Mouse (Mus musculus): ENCODE data around the gene Tekt5.
A peak's percentile ranks its signal among the peaks of the same experiment; 100 is the strongest.

Gene Tekt5

DNA sequence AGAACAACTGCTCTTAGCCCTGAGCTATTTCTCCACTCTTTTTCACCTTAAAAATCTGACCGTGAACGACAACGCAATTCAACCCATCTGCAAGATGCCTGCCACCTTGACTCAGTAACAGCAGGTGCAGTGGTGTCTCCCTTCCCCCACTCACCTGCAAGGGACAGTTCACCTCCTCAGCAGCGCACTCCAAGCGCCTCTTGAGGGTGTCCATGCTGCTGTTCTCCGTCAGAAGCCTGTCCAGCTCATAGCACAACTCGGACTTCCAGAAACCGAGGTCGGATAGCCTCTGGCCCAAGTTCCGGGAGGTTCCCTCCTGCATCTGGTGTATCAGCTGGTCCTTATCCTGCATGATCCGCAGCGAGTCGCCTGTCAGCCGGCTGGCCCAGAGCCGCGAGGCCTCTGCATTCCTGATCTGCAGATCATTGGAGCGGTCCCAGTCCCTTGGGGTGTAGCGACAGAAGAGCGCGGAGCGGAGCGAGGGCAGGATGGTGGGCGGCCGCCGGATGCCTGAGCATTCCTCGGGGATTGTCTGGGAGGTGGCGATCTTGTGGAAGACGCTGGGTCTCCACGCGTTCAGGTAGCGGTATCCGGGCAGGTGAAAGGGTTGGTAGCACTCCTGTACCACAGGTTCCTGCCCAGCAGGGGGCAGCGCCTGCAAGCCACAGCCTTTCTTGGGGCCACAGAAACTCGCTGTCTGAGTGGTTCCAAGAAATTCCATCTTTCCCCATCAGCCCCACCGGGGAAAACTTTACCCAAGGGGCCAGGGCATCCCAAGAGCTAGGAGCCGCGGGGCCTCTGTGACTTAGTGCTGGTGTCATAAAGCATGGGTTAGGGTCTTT, at the start of gene Tekt5:
Tekt5 (minus strand) TSS at position 792 of the 842 bp plus-strand sequence.
- DNase-seq (ENCODE audit: low spot score in 2 of 2) = no peak

DNA sequence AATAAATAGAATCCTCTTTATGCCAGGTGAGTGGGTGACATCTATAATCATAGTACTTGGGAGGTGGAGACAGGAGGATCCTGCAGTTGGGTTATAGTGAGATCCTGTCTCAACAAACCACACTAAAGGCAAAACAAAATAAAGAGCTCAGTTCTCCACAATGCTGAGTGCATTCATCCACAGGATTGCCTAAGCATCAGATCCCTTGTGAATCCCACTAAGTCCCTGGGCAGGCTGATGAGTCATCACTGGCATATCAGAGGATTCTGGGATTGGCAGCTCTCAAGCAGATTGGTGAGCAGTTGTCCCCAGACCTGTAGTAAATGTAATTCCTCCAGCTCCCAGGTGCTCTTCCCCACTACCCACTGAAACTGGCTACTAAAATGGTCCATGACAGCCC, 48.4 kb upstream of the Tekt5 start:
- DNase-seq (ENCODE audit: low spot score in 2 of 2) = no peak

DNA sequence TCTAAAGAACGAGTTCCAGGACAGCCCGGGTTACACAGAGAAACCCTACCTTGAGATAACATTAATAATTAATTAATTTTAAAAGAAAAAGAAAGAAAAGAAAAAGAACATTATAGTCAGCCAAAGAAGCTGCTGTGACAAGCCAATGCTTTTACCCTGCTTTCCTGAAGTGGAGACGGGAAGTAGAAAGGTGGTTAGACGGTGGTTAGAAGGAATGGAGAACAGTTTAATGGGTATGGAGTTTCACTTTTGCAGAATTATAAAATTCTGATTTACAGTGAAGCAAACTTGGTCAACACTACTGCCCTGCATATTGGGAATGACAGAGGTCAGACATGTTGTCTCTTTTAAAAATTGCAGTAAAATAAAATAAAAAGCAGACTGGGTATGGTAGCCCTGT, 46.5 kb upstream of the Tekt5 start:
- DNase-seq (ENCODE audit: low spot score in 2 of 2) = no peak

DNA sequence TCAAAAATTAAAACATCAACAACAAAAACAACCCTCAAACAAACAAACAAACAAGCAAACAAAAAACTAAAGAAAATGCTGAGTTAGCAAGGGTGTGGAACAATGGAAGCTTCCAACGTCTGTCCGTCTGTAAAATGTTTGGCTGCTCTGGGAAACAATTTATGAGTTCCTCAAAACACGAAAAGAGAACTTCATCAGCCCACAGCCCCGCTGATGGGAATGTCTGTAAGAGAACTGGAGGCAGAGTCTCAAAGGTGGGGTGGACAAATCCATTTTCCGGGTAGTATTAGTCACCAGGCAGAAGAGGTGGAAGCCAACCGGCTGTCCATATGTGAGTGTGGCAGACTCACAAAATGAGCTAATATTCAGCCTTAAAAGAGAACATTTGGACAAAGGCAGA, 46.0 kb upstream of the Tekt5 start:
- DNase-seq (ENCODE audit: low spot score in 2 of 2) = no peak

DNA sequence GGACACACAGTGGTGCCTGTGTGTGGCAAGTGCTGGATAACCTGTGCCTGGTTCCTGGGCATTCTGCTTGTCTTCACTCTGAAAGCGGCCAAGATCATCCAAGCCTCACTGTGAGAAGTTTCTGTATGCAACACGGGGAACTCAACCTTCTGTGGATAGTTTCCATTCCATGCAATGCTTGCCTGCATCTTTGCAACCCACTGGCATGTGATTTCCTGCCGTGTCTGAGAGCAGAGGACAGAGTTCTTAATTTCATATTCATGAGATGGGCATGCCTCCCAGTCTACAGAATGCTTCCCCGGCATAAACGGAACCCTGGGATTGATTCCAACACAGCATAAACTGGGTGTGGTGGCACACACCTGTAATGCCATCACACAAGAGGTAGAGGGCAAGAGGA, 42.8 kb upstream of the Tekt5 start:
- DNase-seq (ENCODE audit: low spot score in 2 of 2) = no peak

DNA sequence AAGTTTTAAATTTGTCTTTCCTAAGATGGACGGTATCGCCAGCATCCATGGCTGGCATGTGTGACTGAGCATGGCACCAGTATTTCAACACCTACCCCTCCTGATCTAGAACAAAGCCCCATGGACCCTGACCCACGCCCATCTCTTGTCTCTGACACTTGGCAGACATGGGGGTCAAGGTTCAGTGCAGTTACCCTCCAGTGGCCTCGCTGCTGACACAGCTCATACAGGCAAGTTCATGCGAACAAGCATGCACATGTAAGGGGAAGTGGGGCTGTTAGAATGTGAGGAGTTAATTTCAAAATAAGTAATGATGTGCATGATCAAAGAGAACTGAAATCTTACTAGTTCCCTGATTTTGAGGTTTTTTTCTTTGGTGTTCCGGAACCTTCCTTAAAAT, 40.9 kb upstream of the Tekt5 start:
- DNase-seq (ENCODE audit: low spot score in 2 of 2) = no peak

DNA sequence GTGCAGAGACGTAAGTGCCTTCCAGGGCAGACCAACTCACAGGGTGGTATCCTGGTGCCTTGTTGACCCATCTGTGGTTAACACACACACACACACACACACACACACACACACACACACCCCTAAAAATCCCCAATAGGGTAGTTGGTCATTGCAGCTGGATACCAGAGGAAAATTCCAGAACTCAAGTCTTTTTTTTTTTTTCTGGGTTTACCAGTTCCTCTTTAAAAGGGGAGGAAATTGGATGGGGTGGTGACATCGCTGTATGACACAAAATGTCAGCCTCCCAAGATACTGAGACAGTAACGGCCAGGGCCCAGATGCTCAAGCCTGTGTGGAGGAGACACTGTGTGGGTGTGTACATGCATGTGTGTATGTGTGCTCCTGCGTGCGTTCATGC, 38.1 kb upstream of the Tekt5 start:
- no peak for DNase-seq (ENCODE audit: low spot score in 2 of 2)

DNA sequence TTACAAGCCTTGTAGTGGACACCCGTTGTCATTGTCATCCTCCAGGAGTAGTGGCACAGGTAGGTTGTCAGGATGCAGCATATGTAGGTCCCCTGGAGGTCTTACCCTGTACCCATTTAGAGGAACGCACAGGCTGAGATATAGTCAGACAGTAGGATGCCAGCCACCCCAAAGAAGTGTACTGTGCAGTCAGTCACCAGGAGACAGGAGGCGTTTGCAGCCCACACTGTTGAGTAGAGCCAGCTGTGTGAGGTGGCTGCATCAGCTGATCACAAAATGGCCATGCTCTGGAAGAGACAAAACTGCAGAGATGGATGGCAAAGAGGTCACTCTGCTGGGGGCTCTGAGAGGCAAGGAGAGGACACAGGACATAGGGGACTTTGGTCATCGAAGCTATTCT, 37.1 kb upstream of the Tekt5 start:
- no peak for DNase-seq (ENCODE audit: low spot score in 2 of 2)

DNA sequence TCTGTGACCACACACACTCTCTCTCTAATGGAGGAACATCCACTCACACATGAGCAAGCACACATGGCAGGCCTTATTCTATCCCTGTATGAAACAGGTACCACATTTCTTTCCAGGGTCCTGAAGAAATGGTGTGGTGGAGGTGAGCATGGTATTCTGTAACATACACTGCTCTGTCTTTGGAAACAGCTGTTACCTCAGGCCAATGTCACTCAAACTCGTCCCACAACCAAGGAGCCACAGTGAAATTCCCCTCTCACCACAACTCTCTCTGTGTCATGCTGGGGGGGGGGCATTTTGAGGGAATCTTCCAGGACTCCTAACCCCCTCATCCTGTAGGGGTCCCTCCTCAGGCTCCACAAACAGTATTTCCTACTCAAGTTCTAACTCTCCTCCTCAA, 36.6 kb upstream of the Tekt5 start:
- DNase-seq (ENCODE audit: low spot score in 2 of 2) = no peak

DNA sequence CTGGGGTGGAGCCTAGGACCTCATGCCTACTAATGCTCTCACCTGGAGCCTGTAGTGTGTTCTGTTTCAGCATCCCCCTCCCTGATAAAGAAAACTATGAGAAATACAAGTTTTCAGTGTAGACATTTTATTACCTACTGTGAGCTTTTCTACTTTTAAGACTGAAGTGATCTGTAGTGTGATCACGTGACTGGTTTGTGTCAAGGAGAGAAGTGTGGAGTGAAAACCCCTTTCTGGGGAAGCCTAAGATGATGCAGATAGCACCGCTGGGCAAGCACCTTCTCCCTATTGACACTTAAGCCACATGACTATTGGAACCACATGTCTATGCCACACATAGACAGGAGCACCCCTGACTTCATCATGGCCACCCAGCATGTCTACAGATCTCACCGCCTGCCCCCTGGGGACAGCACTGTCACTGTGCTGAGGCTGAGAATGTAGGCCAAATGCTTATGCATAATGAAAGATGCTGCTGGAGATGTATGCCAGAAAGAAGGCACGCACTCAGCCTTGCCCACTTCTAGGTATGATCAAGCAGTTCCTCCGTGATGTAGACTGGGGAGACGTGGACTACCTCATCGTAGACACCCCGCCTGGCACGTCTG, 25.3 kb upstream of the Tekt5 start:
- DNase-seq (ENCODE audit: low spot score in 2 of 2) = no peak

DNA sequence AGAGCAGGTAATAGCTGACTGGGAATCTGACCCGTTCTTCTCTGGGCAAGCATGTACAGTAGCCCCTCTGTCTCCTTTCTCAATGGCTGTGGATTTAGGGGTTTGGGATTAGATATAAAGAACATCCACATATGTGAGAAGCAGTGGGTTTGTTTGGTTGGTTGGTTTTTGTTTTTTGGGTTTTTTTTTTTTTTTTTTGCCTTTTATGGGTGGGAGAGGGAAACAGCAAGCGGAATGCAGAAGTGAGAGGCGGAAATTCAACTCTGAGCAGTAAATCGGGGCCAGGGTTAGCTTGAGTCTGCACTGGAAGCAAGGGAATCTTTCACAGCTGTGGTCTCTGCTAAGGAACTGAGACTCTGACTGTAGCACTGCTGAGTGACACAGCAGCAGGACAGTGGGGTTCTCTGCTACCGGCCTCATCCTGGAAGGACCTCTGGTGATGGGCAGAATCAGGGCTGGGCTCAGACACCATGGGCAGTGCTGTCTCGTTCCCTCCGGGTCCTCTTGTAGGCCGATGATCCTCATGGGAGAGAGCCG, 22.5 kb upstream of the Tekt5 start:
- DNase-seq (ENCODE audit: low spot score in 2 of 2) = no peak

DNA sequence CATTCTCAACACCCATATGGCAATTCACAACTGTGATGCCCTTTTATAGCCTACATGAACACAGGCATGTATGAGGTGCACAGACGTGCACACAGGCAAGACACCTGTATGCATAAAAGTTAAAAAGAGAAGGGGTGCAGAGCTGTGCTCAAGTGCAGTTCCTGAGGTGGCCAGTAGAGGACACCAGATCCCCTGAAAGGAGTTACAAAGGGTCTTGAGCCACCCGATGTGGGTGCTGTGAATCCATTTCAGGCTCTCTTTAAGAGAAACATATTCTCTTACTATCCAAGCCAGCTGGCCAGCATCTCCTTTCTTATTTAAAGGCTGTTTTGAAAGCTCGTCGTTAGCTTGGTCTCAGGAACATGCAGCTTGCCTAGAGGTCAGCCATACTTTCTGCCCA, 21.6 kb upstream of the Tekt5 start:
- no peak for DNase-seq (ENCODE audit: low spot score in 2 of 2)

DNA sequence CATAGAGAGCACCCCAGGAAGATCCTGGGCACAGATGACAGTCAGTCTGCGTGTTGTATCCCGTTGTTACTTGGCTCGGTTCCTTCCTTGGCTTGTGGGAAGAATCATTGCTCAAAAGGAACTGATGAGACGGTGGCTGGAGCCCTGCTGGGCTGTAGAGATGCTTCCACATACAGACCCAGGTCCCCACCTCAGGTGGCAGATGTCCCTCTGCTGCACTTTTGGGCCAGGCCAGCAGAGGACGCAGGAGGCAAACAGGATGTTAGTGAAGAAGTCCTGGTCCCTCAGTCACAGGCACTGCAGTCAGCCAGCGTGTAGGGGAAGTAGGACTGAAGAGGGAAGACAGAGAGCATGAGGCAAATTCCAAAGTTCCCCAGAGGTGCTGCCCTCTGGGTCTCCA, 20.7 kb upstream of the Tekt5 start:
- DNase-seq (ENCODE audit: low spot score in 2 of 2) = peak in 1 of 2 experiments; percentile 55

DNA sequence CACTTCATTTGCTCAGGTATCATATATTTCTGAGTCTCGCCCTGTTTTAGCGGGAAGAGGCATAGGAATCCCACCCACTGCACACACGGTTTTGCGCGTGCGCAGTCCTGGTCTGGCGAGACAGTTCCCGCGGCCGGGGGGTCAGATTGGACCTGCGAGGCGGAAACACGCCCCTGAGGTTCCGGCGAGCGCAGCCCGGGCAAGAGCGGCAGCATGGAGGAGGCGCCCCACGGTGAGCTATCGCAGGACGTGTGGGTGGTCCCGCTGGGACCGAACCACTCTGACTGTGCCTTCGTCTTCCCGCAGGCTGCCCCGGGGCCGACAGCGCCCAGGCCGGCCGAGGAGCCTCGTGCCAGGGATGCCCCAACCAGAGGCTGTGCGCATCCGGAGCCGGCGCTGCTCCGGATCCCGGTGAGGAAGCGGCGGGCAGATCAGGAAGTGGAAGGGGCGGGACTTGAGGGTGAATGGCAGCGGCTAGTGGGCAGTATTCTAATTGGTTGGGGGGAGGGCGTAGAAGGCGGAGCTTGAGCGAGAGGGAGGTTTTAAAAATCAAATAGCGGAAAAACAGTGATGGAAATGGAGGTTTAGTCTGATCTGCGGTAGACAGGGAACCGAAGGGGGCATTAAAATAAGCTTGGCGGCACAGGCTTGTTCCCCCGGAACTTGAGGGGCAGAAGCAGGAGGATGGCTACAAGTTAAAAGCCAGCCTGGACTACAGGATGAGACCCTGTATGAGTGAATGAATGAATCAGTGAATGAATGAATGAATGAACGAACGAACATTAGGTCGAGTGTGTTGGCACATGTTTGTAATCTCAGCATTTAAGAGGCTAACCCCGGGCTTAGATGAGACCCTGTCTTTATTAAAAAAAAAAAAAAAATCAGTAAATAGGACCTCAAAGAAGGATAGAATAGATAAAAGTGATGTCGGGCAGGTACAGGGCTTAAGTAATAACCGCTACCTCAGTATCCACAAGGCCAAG, 16.8 kb upstream of the Tekt5 start, which contains the start of gene Nubp1:
Nubp1 (plus strand) TSS at position 185 of the 983 bp plus-strand sequence.
- peak; percentile 81 to 92 for DNase-seq (ENCODE audit: low spot score in 2 of 2)

DNA sequence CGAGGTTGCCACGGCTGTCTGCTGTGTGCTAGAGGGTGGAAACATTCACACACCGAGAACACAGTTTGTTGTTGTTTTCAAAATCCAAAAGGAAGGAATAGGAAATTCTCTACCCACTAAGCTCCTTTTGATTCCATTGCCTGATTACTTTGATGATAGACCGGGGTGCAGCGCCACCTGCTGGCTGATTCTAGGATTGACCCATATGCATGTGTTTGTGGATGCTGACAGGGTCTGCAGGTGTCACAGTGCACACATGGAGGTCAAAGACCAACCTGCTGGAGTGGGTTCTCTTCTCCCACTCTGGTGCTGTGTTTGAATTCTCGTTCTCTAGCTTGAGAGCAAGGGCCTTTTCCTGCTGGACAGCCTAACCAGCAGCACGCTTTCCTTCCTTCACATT, 3.9 kb upstream of the Tekt5 start:
- peak in 1 of 2 experiments; percentile 90 for DNase-seq (ENCODE audit: low spot score in 2 of 2)

DNA sequence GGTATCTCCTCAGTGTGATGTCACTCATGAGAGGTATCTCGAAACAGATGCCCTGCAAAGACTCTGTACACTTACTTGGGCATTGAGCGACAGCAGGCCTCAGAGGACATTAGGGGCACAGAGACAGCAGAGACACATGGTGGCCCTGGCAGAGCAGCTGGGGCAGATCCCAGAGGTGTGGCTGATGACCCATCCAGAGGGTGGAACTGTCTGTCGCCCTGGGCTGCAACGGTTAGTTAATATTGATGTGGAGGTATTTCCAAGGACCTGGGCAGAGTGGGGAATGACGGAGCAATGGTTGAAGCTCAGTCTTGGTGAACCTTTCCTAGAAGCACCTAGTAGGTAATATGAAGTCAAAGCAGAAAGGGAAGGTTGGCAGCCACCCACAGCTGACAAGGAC, 3.5 kb upstream of the Tekt5 start:
- DNase-seq (ENCODE audit: low spot score in 2 of 2) = no peak

DNA sequence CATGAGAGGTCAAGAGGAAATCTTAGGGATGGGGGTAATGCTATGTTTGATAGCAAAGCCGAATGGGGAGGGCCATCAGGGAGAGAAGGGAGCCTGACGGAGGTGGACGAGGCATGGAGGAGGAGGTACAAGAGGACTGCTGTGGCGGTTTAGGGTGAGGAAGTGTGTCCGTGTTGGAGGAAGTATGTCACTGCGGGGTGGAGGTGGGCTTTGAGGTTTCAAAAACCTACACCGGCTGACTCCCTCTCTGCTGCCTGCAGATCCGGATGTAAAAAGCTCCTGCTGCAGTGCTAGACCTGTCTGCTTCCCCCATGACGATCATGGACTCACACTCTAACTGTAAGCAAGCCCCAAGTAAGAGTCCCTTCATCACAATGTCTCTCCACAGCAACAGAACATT, 2.7 kb downstream of the Tekt5 start:
- no peak for DNase-seq (ENCODE audit: low spot score in 2 of 2)

DNA sequence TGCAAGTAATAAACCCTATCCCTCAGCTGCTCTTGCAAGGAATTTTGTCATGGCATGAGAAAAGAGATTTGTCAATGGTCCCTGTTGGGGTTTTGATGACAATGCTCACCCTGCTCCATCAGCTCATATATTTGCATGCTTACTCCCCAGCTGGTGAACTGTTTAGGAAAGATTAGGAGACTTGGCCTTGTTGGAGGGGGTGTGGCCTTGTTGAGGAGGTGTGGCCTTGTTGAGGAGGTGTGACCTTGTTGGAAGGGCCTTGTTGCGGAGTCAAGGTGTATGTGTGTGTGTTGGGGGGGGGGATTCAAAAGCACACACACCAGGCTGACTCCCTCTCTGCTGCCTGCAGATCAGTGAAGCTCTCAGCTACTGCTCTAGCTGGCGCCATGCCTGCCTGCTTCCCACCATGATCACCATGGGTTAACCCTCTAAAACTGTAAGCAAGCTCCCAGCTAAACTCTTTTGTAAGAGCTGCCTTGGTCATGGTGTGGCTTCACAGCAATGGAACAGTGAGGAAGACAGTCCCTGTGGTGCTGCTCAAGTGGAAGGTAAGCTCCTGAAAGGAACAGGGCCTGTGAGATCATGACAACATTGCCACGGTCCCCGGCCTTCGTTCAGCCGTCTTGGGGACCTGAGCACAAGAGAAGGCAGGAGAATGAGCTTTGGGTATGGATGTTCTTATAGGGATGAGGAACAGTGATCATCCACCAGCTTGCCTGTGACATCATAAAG, 6.5 kb downstream of the Tekt5 start:
- DNase-seq (ENCODE audit: low spot score in 2 of 2) = no peak

DNA sequence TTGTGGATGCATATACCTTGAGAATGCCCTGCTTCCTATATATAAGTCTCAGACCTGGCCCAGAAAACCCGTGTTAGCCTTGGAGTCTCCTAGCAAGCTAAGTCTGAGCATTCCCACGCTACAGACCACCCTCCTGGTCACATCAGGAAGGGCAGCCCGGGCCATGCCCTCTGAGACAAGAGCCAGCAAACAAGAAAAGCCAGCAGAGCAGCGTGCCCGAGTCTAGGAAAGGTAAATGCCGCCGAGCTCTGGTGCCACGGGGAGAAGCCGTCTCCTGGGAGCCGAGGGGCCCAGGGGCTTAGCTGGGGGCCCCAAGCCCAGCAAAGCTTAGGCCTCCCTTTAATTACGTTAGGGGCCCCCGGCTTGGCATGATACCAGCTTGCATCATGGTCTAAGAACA, 10.0 kb downstream of the Tekt5 start:
- DNase-seq (ENCODE audit: low spot score in 2 of 2) = no peak

DNA sequence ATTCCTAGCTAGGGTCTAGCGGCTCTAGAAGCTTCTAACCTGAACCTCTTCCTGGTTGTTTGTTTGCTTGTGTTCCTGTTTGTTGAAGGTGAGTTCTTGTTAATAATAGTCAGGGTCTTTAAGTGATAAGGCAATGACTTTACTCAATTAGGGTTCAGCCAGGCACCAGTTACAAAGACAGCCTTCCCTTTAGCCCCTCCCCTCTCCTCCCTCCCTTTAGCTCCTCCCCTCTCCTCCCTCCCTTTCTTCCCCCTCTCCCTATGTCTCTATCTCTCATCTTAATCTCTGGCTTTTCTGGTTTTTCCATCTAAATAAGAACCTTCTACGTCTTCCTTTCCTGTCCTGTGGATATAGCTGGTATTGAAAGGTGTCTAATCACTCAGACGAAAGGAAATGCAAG, 10.7 kb downstream of the Tekt5 start:
- no peak for DNase-seq (ENCODE audit: low spot score in 2 of 2)

DNA sequence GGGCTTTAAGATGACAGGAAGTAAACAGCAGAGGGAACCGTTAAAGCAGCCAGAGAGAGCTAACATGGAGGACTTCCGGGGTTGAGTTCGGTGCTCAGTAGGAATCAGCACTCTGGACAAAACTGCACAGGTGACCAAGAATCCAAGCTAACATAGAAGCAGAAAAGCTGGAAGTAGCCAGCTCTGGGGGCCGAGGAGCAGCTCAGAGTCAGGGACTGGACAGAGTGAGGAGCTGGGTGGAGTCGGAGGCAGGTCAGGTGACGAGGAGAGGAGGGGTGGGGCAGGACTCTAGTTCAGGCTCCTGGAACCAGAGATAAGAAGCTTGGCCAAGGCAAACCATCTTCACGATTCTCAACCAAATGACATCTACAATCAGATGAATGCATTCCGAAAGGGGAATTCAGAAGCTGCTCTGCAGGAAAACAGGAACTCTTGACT, 11.2 kb downstream of the Tekt5 start:
- no peak for DNase-seq (ENCODE audit: low spot score in 2 of 2)
